Mouse (Mus musculus) cerebellum, adult 9-11 months (tissue): ENCODE measurements around the gene Chd8.
"Not testable (repeated sequence)": the region's sequence is repeated elsewhere in the genome, so short reads cannot be mapped to it uniquely, and the experiment has no call there.

Experiments
- DNase-seq: peaks from one replicate; pipeline ENCODE4 v3.0.0; 2022

Chd8 gene

DNA sequence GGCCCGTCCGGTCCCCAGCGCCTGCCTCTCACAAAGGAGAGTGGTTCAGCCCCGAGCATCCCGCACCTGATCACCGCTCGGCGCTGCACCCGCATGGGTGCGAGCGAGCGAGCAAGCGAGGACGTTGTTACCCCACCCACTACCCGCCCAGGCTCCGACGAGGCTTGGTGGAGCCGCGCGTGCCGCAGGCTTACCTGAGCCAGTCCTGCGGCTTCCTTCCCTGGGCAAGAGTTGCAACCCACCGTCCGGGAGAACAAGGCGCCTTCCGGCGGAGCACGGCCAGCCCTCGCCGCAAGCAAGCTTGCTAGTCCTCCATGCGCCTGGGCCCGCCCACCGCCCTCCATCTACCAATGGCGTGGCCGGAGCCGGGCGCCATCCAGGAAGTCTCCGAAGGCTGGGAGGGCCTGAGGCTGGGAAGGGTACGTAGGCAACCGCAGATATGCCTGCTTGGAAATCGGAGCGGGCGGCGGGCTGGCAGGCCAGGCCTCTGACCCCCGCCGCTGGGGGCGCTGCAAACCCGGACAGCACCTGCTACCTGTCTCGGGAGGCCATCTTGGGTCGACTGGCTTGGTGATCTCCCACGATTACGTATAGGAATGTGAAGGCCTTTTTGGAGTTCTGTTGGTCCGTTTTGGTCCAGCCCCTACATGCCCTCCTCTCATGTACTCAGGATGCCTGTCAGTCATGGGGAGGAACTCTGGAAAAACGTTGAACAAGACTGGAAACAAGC lies at the start of gene Chd8:
Chd8 (minus strand) TSS at position 297 of the 730 bp plus-strand sequence.
- peak; percentile 99 for DNase-seq

- no peak for DNase-seq
Measured at GRCm38 (mm10) chr14:52306100-52306499, 48.5 kb upstream of the Chd8 start.

GRCm38 (mm10) chr14:52304644-52305271 lies 47.2 kb upstream of the Chd8 start, which contains the start of gene Mettl3:
Mettl3 (minus strand) TSS chr14:52305128.
- peak; percentile 91 for DNase-seq

DNA sequence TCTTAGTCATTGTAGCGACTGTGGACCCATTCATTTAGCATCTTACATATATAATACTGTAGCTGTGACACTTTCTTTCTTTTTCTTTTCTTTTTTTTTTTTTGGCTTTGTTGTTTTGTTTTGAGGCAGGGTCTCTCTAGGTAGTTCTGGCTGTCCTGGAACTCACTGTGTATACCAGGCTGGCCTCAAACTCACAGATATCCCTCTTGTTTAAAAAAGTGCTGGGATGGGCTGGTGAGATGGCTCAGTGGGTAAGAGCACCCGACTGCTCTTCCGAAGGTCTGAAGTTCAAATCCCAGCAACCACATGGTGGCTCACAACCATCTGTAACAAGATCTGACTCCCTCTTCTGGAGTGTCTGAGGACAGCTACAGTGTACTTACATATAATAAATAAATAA lies 45.9 kb upstream of the Chd8 start:
- DNase-seq = not testable (repeated sequence)

DNA sequence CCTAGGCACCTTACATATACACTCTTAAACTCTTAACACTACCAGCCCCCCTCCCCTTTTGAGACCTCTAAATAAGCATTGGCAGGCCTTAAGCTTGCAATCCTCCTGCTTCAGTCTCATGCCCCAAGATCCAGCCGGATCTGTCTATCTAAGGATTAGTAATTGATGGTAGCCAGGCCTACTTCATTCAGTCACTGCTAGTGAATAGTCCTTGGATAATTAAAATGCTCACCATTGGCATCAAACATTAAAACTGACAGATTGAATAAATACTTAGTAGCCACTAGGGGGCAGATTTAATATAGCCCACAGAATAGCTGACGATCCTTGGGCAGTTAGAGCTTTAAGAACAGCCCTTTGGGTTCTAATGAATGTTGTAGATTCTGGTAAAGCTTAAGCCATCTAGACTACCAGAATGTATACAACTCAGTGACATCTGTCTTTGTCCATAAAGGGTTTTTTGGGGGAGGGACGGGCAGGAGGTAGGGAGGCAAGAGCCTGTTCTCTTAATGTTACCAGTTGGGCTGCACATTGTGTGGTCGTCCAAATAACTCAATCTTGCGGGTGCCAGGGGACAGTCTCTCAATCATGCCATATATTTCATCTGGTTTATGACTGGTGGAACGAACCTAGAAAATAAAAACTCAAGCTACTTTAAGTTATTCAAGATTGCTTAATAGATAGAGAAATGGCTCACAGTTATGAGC lies 38.1 kb upstream of the Chd8 start:
- no peak for DNase-seq

GRCm38 (mm10) chr14:52284191-52284590 lies 26.6 kb upstream of the Chd8 start:
- no peak for DNase-seq

DNA sequence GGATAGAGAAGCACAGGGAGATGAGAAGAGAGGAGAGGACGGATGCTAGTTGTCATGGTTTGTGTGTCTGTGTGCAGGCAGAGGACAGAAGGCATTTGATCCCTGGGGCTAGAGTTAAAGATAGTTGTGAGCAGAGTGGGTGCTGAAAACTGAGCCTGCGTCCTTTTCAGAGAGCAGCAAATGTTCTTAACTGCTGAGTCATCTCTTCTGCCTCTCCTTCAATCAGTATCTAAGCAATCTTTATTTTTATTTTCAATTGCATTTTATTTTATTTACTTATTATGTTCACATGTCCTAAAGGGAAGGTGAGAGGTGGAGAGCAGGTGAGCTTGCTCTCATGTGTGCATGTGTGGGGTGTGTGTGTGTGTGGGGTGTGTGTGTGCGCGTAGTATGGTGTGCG lies 26.0 kb upstream of the Chd8 start:
- DNase-seq = no peak

DNA sequence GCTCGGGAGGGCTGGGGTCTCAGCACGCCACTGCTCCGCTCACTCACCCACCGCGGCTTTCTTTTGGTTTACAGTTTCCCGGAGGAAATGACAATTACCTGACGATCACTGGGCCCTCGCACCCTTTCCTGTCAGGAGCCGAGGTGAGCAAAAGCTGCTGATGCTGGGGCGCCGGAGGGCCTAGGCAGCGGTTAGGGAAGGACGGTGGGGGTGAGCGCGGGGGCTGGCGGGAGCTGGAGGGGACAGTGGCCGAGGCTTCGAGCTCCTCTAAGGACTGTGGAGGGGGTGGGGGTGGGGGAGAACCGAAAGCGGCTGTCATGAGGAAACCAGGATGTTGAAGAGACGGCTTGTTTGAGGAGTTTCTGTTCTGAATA lies 22.2 kb upstream of the Chd8 start:
- no peak for DNase-seq

GRCm38 (mm10) chr14:52278932-52279746 lies 21.6 kb upstream of the Chd8 start, which contains the start of the genes Tox4 and Rab2b:
Tox4 (plus strand) TSS chr14:52279146.
Rab2b (minus strand) TSS chr14:52279545.
- peak; percentile 98 for DNase-seq

GRCm38 (mm10) chr14:52277210-52277609 lies 19.6 kb upstream of the Chd8 start:
- DNase-seq = no peak

- no peak for DNase-seq
Measured at GRCm38 (mm10) chr14:52272781-52273180, 15.2 kb upstream of the Chd8 start.

DNA sequence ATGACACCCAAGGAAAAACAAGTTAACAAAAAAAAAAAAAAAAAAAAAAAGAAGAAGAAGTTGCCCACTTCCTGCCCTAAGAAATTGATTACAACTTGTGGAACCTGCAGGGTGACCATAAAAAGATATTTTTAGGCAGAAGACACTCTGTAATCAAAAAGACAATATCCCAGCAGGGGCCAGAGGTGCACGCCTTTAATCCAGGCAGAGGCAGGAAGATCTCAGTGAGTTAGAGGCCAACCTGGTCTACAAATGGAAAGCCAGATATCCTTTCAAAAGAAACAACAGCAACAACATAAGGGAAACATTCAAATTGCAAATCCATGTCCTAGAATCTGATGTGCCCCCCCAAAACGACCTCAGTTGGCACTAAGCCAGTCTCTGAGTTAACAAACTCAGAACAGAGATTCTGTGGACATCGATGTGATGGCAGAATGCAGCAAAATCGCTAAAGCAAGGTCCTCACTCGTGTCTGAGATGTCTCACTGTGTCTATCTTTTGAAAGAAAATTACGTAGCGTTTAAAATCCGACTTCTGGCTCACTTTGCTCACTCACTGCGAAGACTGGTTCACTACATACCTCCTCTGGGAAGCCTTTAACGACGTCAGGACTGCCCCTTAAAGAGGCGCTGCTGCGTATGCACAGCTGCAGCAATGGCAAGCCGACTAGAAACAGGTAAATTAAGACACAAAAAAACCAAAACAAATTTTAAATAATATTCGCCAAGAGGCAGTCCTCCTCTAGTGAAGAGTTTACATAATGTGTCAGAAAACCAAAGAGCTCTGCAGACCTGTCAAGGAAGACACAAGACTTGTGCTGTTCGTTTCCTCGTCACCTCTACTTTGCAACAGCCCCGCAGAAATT lies 1.0 kb downstream of the Chd8 start:
- DNase-seq = peak; percentile 35

DNA sequence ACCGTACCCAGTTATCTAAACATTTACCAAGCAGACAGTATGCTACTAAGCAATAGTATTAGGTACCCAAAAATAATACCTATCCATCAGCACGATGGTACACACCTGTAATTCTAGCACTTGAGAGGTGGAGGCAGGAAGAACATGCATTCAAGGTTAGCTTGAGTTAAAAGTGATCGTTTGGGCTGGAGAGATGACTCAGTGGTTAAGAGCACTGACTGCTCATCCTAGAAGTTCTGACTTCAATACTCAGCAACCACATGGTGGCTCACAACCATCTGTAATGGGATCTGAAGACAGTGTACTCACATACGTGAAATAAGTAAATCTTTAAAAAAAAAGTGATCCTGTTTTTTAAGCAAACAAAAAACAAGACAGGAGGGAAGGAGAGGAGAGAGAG lies 11.5 kb downstream of the Chd8 start:
- DNase-seq = no peak

DNA sequence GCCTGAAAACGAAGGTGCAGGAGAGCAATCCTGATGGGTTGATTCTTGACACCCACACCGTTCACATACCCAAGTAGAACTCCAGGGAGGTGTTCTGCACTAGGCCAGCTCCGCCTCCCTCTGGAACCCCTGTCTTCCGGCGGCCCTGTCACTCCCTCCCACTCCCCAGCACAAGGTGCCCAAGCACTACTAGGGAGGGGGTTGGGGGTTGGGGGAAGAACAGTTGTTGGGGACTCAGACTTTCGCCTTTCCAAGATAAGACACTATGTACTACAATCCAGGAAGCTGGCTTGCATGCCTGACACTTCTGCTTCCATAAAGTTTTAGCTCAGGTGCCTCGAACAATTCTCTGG lies 12.9 kb downstream of the Chd8 start:
- DNase-seq = no peak

DNA sequence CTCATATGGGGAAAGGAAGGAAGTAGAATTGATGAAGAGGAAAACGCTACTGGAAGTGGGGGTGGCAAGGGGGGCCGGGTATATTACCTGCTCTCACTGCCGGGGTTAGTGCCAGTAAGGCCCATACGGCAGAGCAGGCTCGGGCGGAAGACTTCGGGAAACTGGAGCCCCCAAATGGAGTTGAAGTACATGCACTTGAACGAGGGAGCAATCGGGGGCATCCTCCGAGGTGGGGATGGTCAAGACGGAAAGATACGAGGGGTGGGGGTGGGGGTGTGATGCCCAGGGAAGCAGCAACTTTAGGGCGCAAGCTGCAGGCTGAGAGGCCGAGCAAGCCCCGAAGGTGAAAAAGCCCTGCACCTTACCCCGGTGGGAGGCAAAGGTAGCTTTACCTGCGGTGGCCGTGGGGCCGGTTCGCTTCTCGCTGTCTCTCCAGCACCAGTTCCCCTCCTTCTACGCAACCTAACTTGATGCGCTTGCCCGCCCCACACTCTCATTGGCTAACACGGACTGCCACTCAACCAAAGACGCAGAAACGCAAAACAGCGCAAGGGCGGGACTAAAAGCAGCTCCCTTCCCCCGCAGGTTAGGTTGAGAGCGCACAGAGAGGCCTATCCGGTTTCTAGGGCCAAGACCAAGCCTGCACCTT lies 13.4 kb downstream of the Chd8 start:
- peak; percentile 99 for DNase-seq

GRCm38 (mm10) chr14:52236216-52236615 lies 21.4 kb downstream of the Chd8 start:
- DNase-seq = no peak

DNA sequence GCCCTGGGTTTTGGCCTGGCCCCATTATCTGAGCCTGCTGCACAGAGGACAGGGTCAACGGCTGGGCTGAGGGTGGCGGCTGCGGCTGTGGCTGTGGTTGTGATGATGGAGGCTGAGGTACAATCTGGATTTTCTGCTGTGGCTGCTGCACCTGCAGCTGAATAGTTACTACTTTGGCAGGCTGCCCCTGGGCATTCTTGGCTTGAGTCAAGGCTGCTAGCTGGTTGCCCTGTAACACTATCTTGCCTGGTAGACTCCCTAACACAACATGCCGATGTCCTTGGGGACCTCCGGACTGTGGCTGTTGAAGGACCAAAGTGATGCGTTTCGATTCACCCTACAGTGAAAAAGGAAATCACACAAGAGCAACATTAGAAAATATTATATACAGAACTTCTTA lies 22.4 kb downstream of the Chd8 start:
- no peak for DNase-seq

GRCm38 (mm10) chr14:52232249-52232648 lies 25.3 kb downstream of the Chd8 start:
- DNase-seq = no peak

- no peak for DNase-seq
Measured at GRCm38 (mm10) chr14:52225972-52226371, 31.6 kb downstream of the Chd8 start.

- no peak for DNase-seq
Measured at GRCm38 (mm10) chr14:52217261-52217660, 40.3 kb downstream of the Chd8 start.

- no peak for DNase-seq
Measured at GRCm38 (mm10) chr14:52199412-52199811, 58.2 kb downstream of the Chd8 start.

DNA sequence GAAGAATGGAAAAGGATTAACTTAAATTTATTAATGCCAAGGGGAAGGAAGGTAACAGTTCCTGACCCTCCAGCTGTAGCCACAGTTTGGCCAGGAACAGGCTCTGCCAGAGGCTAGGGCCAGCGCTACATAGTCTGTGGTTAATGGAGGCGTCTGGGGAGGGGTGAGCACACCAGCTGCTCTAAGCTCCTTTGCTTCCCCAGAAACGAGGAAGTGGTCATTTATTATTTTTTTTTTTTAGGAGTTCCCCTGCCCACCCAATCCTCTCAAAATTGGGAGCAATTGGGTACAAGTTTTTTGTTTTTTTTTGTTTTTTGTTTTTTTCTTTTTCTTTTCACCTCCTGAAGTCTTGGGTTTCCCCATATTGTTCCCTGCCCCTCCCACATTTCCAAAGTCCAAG lies 59.4 kb downstream of the Chd8 start:
- peak; percentile 16 for DNase-seq
